ENCODE assay signal across 2 mouse cellular contexts in the genomic region with DNA sequence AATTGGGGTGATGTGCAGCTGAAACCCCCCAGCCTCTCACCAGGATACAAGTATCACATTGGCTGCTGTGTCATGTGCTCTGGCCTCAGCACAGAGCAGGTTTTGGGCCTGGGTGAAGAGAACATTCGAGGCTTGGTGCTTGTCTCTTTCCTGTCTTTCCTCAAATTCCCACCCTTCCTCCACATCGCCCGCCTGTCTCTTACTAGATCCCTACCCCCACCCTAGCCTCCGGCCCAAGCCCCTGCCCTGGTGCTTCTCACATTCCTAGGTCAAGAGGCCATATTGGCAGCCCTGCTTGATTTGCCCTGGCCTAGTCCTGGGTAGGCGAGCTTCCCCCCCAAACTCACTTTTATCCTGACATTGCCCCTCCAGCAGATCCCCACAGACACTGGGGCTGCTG.
TF ChIP-seq lines count a peak whose summit lies in the region.

No protein-coding gene starts in this region.

TF ChIP-seq in CH12.LX, 34 proteins besides CTCF, POLR2A, EP300 and RAD21:
- TF ChIP-seq ZMIZ1 (IDR thresholded peaks at IDR 0.05; ENCODE audit: low read depth, low read length), result no peak
- no peak for TF ChIP-seq HCFC1 (IDR thresholded peaks at IDR 0.05; ENCODE audit: low read depth, low read length)
- no peak for TF ChIP-seq E2F4 (IDR thresholded peaks at IDR 0.05; ENCODE audit: insufficient replicate concordance, low read depth, low read length)
- no peak for TF ChIP-seq CHD1 (IDR thresholded peaks at IDR 0.05; ENCODE audit: low read depth, low read length)
- TF ChIP-seq MYC (IDR thresholded peaks at IDR 0.05; ENCODE audit: low read depth, low read length), result no peak
- no peak for TF ChIP-seq ELF1 (IDR thresholded peaks at IDR 0.05; ENCODE audit: low read depth, low read length)
- TF ChIP-seq MAX (IDR thresholded peaks at IDR 0.05; ENCODE audit: low read length), result no peak
- no peak for TF ChIP-seq NELFE (IDR thresholded peaks at IDR 0.05; ENCODE audit: low read depth, low read length)
- TF ChIP-seq MAFK (IDR thresholded peaks at IDR 0.05; ENCODE audit: insufficient replicate concordance, low read length), result no peak
- TF ChIP-seq POLR2AphosphoS2 (IDR thresholded peaks at IDR 0.05; ENCODE audit: low read depth, low read length), result no peak
- no peak for TF ChIP-seq NRF1 (IDR thresholded peaks at IDR 0.05; ENCODE audit: low read depth, low read length)
- no peak for TF ChIP-seq ZC3H11A (IDR thresholded peaks at IDR 0.05; ENCODE audit: low read depth, low read length)
- no peak for TF ChIP-seq USF1 (IDR thresholded peaks at IDR 0.05; ENCODE audit: low read depth, low read length)
- TF ChIP-seq JUN (IDR thresholded peaks at IDR 0.05; ENCODE audit: insufficient read depth, low read depth, low read length), result no peak
- TF ChIP-seq CHD2 (IDR thresholded peaks at IDR 0.05; ENCODE audit: low read length), result no peak
- TF ChIP-seq SIN3A (IDR thresholded peaks at IDR 0.05; ENCODE audit: low read length), result no peak

TF ChIP-seq in MEL, 35 proteins besides CTCF, POLR2A, EP300 and RAD21:
- TF ChIP-seq SIN3A (IDR thresholded peaks at IDR 0.05; ENCODE audit: low read length) (no peak), ZNF384 (IDR thresholded peaks at IDR 0.05; ENCODE audit: low read depth, low read length) (no peak), NELFE (IDR thresholded peaks at IDR 0.05; ENCODE audit: low read depth, low read length) (no peak)
